Mouse (Mus musculus): ENCODE data around the gene Spp1.

GRCm38 (mm10) chr5:104465731-104466130 lies 30.8 kb downstream of the Spp1 start:
- TF ChIP-seq CHD2 (IDR thresholded peaks at IDR 0.05; ENCODE audit: low read depth, low read length) (no peak), HCFC1 (IDR thresholded peaks at IDR 0.05; ENCODE audit: borderline replicate concordance, insufficient read depth, low read length) (no peak)
